Mouse (Mus musculus) intestine, postnatal 0 days (tissue): ENCODE data around the gene Prkch. TPM values are rescaled to one million over a fixed set of nuclear protein-coding genes. Genes with fewer than 3 reads are reported as not detected.

Experiments
- ATAC-seq: fragments of 200-750 bp; cut with Nextera tagmentation; 2 replicates; pipeline ENCODE4 v1.8.0; 2017; ENCODE audit warnings: mild to moderate bottlenecking, moderate TSS enrichment, moderate library complexity
- H3K27ac ChIP-seq: fragments of 300-500 bp; sonication (generic); 2 replicates; pipeline ENCODE4 v1.5.1; 2014; ENCODE audit warnings: mild to moderate bottlenecking, low read depth, low read length, moderate library complexity
- H3K27me3 ChIP-seq: fragments of 300-500 bp; sonication (generic); replicated peaks from 2 replicates; pipeline ENCODE4 v1.6.1; 2014; ENCODE audit warnings: low read length, mixed read lengths; ENCODE audit not compliant: control insufficient read depth, insufficient read depth
- H3K36me3 ChIP-seq: fragments of 300-500 bp; sonication (generic); 2 replicates; pipeline ENCODE4 v1.6.1; 2014; ENCODE audit warnings: mild to moderate bottlenecking, moderate library complexity; ENCODE audit not compliant: control insufficient read depth, insufficient read depth
- H3K4me1 ChIP-seq: fragments of 300-500 bp; sonication (generic); replicated peaks from 2 replicates; pipeline ENCODE4 v1.6.1; 2014; ENCODE audit warnings: antibody characterized with exemption, low read length, mixed read lengths; ENCODE audit not compliant: control insufficient read depth, insufficient read depth
- H3K4me2 ChIP-seq: fragments of 300-500 bp; sonication (generic); replicated peaks from 2 replicates; pipeline ENCODE4 v1.6.1; 2014; ENCODE audit warnings: low read depth, mild to moderate bottlenecking, moderate library complexity
- H3K4me3 ChIP-seq: fragments of 300-500 bp; sonication (generic); 2 replicates; pipeline ENCODE4 v1.5.1; 2014; ENCODE audit warnings: low read depth, low read length
- H3K9ac ChIP-seq: fragments of 300-500 bp; sonication (generic); 2 replicates; pipeline ENCODE4 v1.6.1; 2014; ENCODE audit warnings: mild to moderate bottlenecking, low read depth, low read length
- H3K9me3 ChIP-seq: fragments of 300-500 bp; sonication (generic); 2 replicates; pipeline ENCODE4 v1.6.1; 2016; ENCODE audit warnings: mixed run types; ENCODE audit not compliant: control insufficient read depth
- CTCF ChIP-seq: sonication (generic); IDR thresholded peaks from 2 replicates; pipeline ENCODE4 v1.5.1; 2016; ENCODE audit warnings: low read depth, mild to moderate bottlenecking, control low read depth, antibody characterized with exemption, moderate library complexity
- WGBS: fragments of 180-500 bp; shearing (Covaris S2); extraction: QIAGEN DNeasy Blood & Tissue Kit; methylation state at CpG from one replicate; pipeline ENCODE4 v1.1.7; 2014; 5-methylcytosine and 5-hydroxymethylcytosine counted together
- polyA plus RNA-seq: library from polyadenylated mRNA; unstranded; fragments of >200 nt; fragmentation: Nextera tagmentation; extraction: Ambion mirVana; gene quantifications from 2 replicates; pipeline ENCODE4 v1.2.1, GENCODE M21; 2015

The Prkch gene
- polyA plus RNA-seq, 1 experiment from 2014 or later, result 3.7 TPM

- no peaks in the 10 kb centered on the region for H3K27me3 ChIP-seq
- no peak for ATAC-seq
- H3K36me3 ChIP-seq, result no peaks in the 10 kb centered on the region
- no peaks in the 10 kb centered on the region; the same call in 1 of the 2 replicates for H3K4me1 ChIP-seq
- 8% methylated on average over 7 of the region's 7 CpGs for WGBS
- H3K9me3 ChIP-seq, result no peaks in the 10 kb centered on the region
- peak overlapping the region; percentile 60; the same call in 1 of the 2 replicates for H3K9ac ChIP-seq
- H3K27ac ChIP-seq, result no peak overlapping the region
- TF ChIP-seq CTCF, result no peak
- peak overlapping the region; percentile 75 for H3K4me3 ChIP-seq
- H3K4me2 ChIP-seq, result peak overlapping the region; percentile 100
Measured at GRCm38 (mm10) chr12:73585850-73586249, 1.3 kb downstream of the Prkch start.

- Histone ChIP-seq H3K27ac (no peak overlapping the region), H3K4me2 (no peak overlapping the region; the same call in 1 of the 2 replicates), H3K27me3 (no peaks in the 10 kb centered on the region), H3K36me3 (no peaks in the 10 kb centered on the region), H3K4me3 (no peak overlapping the region), H3K9me3 (no peaks in the 10 kb centered on the region), H3K9ac (no peak overlapping the region), H3K4me1 (no peaks in the 10 kb centered on the region; the same call in 1 of the 2 replicates)
- TF ChIP-seq CTCF, result no peak
- ATAC-seq, result no peak
- WGBS, result 46% methylated on average over 3 of the region's 3 CpGs
Measured at GRCm38 (mm10) chr12:73587262-73587661, 2.7 kb downstream of the Prkch start.

- 73% methylated on average over 15 of the region's 15 CpGs for WGBS
- H3K4me2 ChIP-seq, result no peak overlapping the region
- no peak overlapping the region for H3K9ac ChIP-seq
- no peak for TF ChIP-seq CTCF
- H3K27me3 ChIP-seq, result no peaks in the 10 kb centered on the region
- no peaks in the 10 kb centered on the region for H3K9me3 ChIP-seq
- H3K27ac ChIP-seq, result no peak overlapping the region
- no peaks in the 10 kb centered on the region for H3K36me3 ChIP-seq
- H3K4me3 ChIP-seq, result no peak overlapping the region
- no peak for ATAC-seq
- H3K4me1 ChIP-seq, result no peaks in the 10 kb centered on the region
Measured at GRCm38 (mm10) chr12:73590627-73591276, 6.2 kb downstream of the Prkch start.

GRCm38 (mm10) chr12:73591625-73592024, 7.0 kb downstream of the Prkch start:
- ATAC-seq, result no peak
- H3K9ac ChIP-seq, result no peak overlapping the region
- H3K27me3 ChIP-seq, result no peaks in the 10 kb centered on the region
- H3K4me2 ChIP-seq, result no peak overlapping the region
- H3K36me3 ChIP-seq, result no peaks in the 10 kb centered on the region
- no peaks in the 10 kb centered on the region for H3K4me1 ChIP-seq
- no peak overlapping the region for H3K27ac ChIP-seq
- no peaks in the 10 kb centered on the region for H3K9me3 ChIP-seq
- no peak for TF ChIP-seq CTCF
- WGBS, result 74% methylated on average over 9 of the region's 11 CpGs
- H3K4me3 ChIP-seq, result no peak overlapping the region

GRCm38 (mm10) chr12:73593021-73593798, 8.6 kb downstream of the Prkch start:
- no peak overlapping the region for H3K9ac ChIP-seq
- ATAC-seq, result no peak
- no peak overlapping the region for H3K27ac ChIP-seq
- H3K36me3 ChIP-seq, result no peaks in the 10 kb centered on the region
- no peaks in the 10 kb centered on the region for H3K27me3 ChIP-seq
- no peaks in the 10 kb centered on the region for H3K4me1 ChIP-seq
- 80% methylated on average over 12 of the region's 12 CpGs for WGBS
- no peak overlapping the region for H3K4me3 ChIP-seq
- TF ChIP-seq CTCF, result no peak
- H3K4me2 ChIP-seq, result no peak overlapping the region
- H3K9me3 ChIP-seq, result no peaks in the 10 kb centered on the region

GRCm38 (mm10) chr12:73594177-73594745, 9.7 kb downstream of the Prkch start:
- no peak for ATAC-seq

More at GRCm38 (mm10) chr12:73594177-73594745, 9.7 kb downstream of the Prkch start:
- H3K9me3 ChIP-seq, result no peaks in the 10 kb centered on the region
- WGBS, result 73% methylated on average over 9 of the region's 9 CpGs
- H3K4me2 ChIP-seq, result no peak overlapping the region
- no peaks in the 10 kb centered on the region for H3K27me3 ChIP-seq
- no peaks in the 10 kb centered on the region for H3K4me1 ChIP-seq
- TF ChIP-seq CTCF, result no peak
- H3K4me3 ChIP-seq, result no peak overlapping the region
- no peak overlapping the region for H3K9ac ChIP-seq
- no peak overlapping the region for H3K27ac ChIP-seq
- no peaks in the 10 kb centered on the region for H3K36me3 ChIP-seq
